8 mouse cellular contexts compared by ENCODE assay signal in genomic region chr7:126038366-126039246, GRCm38 (mm10). TPM values are rescaled to one million over a fixed set of nuclear protein-coding genes. Genes with fewer than 3 reads are reported as not detected.
DNase-seq lines count a peak whose midpoint lies in the region; ATAC-seq lines count a peak whose summit lies in the region.

No protein-coding gene starts in this region.

- no peaks in the 10 kb centered on the region for H3K9me3 ChIP-seq in midbrain, embryonic 13.5 days

- intact Hi-C loops in left cerebral cortex, postnatal 25 days (cut with DNase I) = no loop called here

- H3K9ac ChIP-seq in midbrain, embryonic 13.5 days (replicated peaks) = peak overlapping the region; percentile 54

- WGBS in midbrain, embryonic 13.5 days = 24% methylated on average over 25 of the region's 25 CpGs

- no peaks in the 10 kb centered on the region for H3K36me3 ChIP-seq in midbrain, embryonic 13.5 days

- H3K4me1 ChIP-seq in midbrain, embryonic 13.5 days (replicated peaks) = peaks cover 32% of the 10 kb centered on the region

- DNase-seq in urinary bladder, postnatal 25 days (ENCODE audit: low spot score) = peak; percentile 12
- DNase-seq in urinary bladder, adult 2 months (ENCODE audit: low spot score) = no peak
- peak; percentile 25 for DNase-seq in heart, adult 8-10 months (ENCODE audit: low spot score)
- DNase-seq in left cerebral cortex, postnatal 25 days (ENCODE audit: low spot score in 2 of 2) = peak; percentile 52 to 59
- DNase-seq in testis, postnatal 14 days (ENCODE audit: low spot score) = no peak
- DNase-seq in testis, postnatal 10 days (ENCODE audit: low spot score) = no peak
- DNase-seq in adrenal gland, adult (ENCODE audit: inconsistent age in 2 of 2, low spot score in 1 of 2) = no peak

- peak overlapping the region; percentile 30 for H3K4me2 ChIP-seq in midbrain, embryonic 13.5 days (replicated peaks)

- H3K27me3 ChIP-seq in midbrain, embryonic 13.5 days = no peaks in the 10 kb centered on the region

- H3K4me3 ChIP-seq in midbrain, embryonic 13.5 days (replicated peaks) = no peak overlapping the region

- H3K27ac ChIP-seq in midbrain, embryonic 13.5 days = peak overlapping the region; percentile 80

- ATAC-seq in midbrain, embryonic 13.5 days = peak; percentile 65

RNA-seq across cellular contexts. Expression of gene Gsg1l, which starts 43.6 kb away (rescaled TPM):
- 0.63 and 0.91 TPM in 2 replicates for polyA plus RNA-seq in urinary bladder, adult 2 months (2012; rRNA removed)
- 10 to 100 TPM; 10.3 to 15.2 (median 13.1) TPM for total RNA-seq in heart, adult 8-10 months (2022)
- total RNA-seq in left cerebral cortex, postnatal 25 days (2021) = 10 to 100 TPM; 81.6 to 84.0 TPM
- 5.0 and 6.8 TPM in 2 replicates for polyA plus RNA-seq in midbrain, embryonic 13.5 days (2015; fragmentation: Nextera tagmentation; extraction: Ambion mirVana)

Comparison
In these comparisons a context has a peak if more than half of its experiments do, and no peak if none do; other contexts are left out.
1. DNase-seq: peak in urinary bladder, postnatal 25 days (single experiment), heart, adult 8-10 months (single experiment) and left cerebral cortex, postnatal 25 days (2 of 2); none in urinary bladder, adult 2 months (single experiment), testis, postnatal 14 days (single experiment), testis, postnatal 10 days (single experiment) and adrenal gland, adult (0 of 2).
2. RNA of gene Gsg1l, which starts 43.6 kb away (total RNA-seq): 81.6 to 84.0 TPM in left cerebral cortex, postnatal 25 days; 10.3 to 15.2 TPM in heart, adult 8-10 months; every median in the first group is over 4 times any median in the second.